Mouse (Mus musculus): ENCODE data around the gene Pip4k2b. TPM values are rescaled to one million over a fixed set of nuclear protein-coding genes. Genes with fewer than 3 reads are reported as not detected.

The Pip4k2b gene
- polyA plus RNA-seq, 1 experiment: 92.5 TPM

DNA sequence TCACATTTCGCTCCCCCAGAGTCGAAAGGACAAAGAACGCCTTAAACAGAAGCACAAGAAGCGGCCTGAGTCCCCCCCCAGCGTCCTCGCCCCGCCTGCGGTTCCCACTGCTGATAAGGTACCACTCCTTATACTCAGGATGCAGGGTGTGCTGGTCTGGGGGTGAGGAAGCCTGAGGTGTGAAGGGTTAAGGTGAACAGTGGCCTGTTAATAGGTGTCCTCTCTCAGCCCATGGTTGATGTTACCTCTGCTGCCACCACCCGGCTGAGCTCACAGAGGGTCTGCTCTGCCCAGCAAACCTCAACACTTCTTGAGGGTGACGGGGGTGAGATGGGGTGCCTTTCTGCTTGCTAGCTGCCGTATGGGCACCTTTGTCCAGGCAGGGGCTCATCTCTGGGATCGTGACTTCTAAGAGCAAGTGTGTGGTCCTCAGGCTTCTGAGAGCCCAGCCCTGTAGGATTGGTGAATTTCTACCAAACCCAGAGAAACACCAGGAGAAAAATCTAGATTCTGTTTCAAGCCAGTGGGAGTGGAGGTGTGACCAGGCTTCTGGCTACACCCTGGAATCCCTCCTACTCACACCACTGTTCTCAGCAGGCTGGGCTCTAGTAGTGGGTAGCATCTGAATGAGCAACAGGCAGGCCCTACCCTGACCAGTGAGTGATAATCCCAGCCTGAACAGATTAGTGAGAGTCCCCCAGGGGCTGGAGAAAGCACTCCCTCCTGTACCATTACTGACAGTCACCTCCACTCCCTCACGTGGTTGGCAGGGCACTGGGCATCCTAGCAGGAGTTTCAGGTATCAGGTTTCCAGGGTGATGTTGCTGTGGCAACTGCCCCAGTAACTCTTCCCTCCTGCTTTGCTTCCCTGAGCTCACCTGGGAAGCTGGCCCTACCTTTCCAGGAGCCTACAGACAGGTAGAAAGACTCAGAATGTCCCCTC, 74.0 kb downstream of the Pip4k2b start:
- TF ChIP-seq POLR2A (IDR thresholded peaks at IDR 0.05; ENCODE audit: borderline replicate concordance, extremely low read depth, insufficient read depth, insufficient read length, poor library complexity, severe bottlenecking): no peak
- TF ChIP-seq CTCF (IDR thresholded peaks at IDR 0.05; ENCODE audit: borderline replicate concordance, extremely low read depth, insufficient read depth, insufficient read length): no peak

GRCm38 (mm10) chr11:97669829-97670228, 74.7 kb downstream of the Pip4k2b start:
- peak; percentile 83 for DNase-seq (ENCODE audit: low read depth)
- no peak for TF ChIP-seq CTCF (IDR thresholded peaks at IDR 0.05; ENCODE audit: borderline replicate concordance, extremely low read depth, insufficient read depth, insufficient read length)
- TF ChIP-seq POLR2A (IDR thresholded peaks at IDR 0.05; ENCODE audit: borderline replicate concordance, extremely low read depth, insufficient read depth, insufficient read length, poor library complexity, severe bottlenecking): no peak

More for the DNA sequence above, 74.0 kb downstream of the Pip4k2b start:
- no peak for DNase-seq (ENCODE audit: low read depth)

GRCm38 (mm10) chr11:97669268-97669667, 75.2 kb downstream of the Pip4k2b start:
- no peak for TF ChIP-seq POLR2A (IDR thresholded peaks at IDR 0.05; ENCODE audit: borderline replicate concordance, extremely low read depth, insufficient read depth, insufficient read length, poor library complexity, severe bottlenecking)
- TF ChIP-seq CTCF (IDR thresholded peaks at IDR 0.05; ENCODE audit: borderline replicate concordance, extremely low read depth, insufficient read depth, insufficient read length): no peak
- peak; percentile 14 for DNase-seq (ENCODE audit: low read depth)

GRCm38 (mm10) chr11:97668160-97668559, 76.3 kb downstream of the Pip4k2b start:
- DNase-seq (ENCODE audit: low read depth): no peak
- TF ChIP-seq POLR2A (IDR thresholded peaks at IDR 0.05; ENCODE audit: borderline replicate concordance, extremely low read depth, insufficient read depth, insufficient read length, poor library complexity, severe bottlenecking) (no peak), CTCF (IDR thresholded peaks at IDR 0.05; ENCODE audit: borderline replicate concordance, extremely low read depth, insufficient read depth, insufficient read length) (no peak)

DNA sequence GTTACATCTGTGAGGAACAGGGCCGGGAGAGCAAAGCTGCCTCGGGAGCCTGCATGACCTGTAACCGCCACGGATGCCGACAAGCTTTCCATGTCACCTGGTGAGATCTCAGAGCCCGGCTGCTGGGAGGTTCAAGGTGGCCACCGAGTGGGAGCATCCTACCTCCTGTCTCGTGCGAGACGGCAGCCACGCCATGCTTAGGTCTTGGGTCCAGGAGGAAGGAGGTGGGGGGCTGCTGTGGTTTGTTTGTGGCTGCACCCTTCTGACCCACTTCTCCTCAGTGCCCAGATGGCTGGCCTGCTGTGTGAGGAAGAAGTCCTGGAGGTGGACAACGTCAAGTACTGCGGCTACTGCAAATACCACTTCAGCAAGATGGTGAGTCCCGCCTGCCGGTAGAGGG, 77.7 kb downstream of the Pip4k2b start:
- no peak for DNase-seq (ENCODE audit: low read depth)
- TF ChIP-seq POLR2A (IDR thresholded peaks at IDR 0.05; ENCODE audit: borderline replicate concordance, extremely low read depth, insufficient read depth, insufficient read length, poor library complexity, severe bottlenecking): no peak
- TF ChIP-seq CTCF (IDR thresholded peaks at IDR 0.05; ENCODE audit: borderline replicate concordance, extremely low read depth, insufficient read depth, insufficient read length): no peak

- DNase-seq (ENCODE audit: low read depth): no peak
- TF ChIP-seq POLR2A (IDR thresholded peaks at IDR 0.05; ENCODE audit: borderline replicate concordance, extremely low read depth, insufficient read depth, insufficient read length, poor library complexity, severe bottlenecking) (no peak), CTCF (IDR thresholded peaks at IDR 0.05; ENCODE audit: borderline replicate concordance, extremely low read depth, insufficient read depth, insufficient read length) (peak; percentile 25; the same call in 1 of the 2 replicates)
These were observed 78.3 kb downstream of the Pip4k2b start for GRCm38 (mm10) chr11:97666221-97666620.

DNA sequence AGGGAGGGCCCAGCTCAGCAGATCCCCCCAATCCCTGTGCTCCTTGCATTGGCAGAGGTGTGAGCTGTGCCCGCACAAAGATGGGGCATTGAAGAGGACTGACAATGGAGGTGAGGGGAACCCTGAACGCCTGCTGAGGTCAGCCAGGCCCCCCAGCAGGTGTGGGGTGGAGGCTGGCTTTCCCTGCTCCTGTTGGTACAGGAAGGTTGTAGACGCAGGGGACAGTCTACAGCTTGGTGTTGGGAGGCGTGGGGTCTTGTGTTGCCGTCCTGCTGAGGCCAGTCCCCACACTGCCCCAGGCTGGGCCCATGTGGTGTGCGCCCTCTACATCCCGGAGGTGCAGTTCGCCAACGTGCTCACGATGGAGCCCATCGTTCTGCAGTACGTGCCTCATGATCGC, 79.1 kb downstream of the Pip4k2b start:
- DNase-seq (ENCODE audit: low read depth): no peak
- TF ChIP-seq POLR2A (IDR thresholded peaks at IDR 0.05; ENCODE audit: borderline replicate concordance, extremely low read depth, insufficient read depth, insufficient read length, poor library complexity, severe bottlenecking): no peak
- TF ChIP-seq CTCF (IDR thresholded peaks at IDR 0.05; ENCODE audit: borderline replicate concordance, extremely low read depth, insufficient read depth, insufficient read length): no peak

Other genes with a start within 250 kb of the Pip4k2b start
- gene 4933428G20Rik, start 244.4 kb downstream of the Pip4k2b start, polyA plus RNA-seq (2012; rRNA removed): 0.12 and 0.21 TPM in 2 replicates
- 45.1 and 70.2 TPM in 2 replicates for gene Srcin1, start 168.5 kb downstream of the Pip4k2b start, polyA plus RNA-seq (2012; rRNA removed)
- gene Epop, start 115.0 kb downstream of the Pip4k2b start, polyA plus RNA-seq (2012; rRNA removed): 7.0 and 9.9 TPM in 2 replicates
- 40.8 and 49.6 TPM in 2 replicates for gene Mllt6, start 81.3 kb downstream of the Pip4k2b start, polyA plus RNA-seq (2012; rRNA removed)
- 13.1 and 13.5 TPM in 2 replicates for gene Cisd3, start 58.9 kb downstream of the Pip4k2b start, polyA plus RNA-seq (2012; rRNA removed)
- gene Pcgf2, start 44.2 kb downstream of the Pip4k2b start, polyA plus RNA-seq (2012; rRNA removed): 175 and 188 TPM in 2 replicates
- 356 and 525 TPM in 2 replicates for gene Psmb3, start 41.3 kb downstream of the Pip4k2b start, polyA plus RNA-seq (2012; rRNA removed)
- gene Cwc25, start 21.9 kb upstream of the Pip4k2b start, polyA plus RNA-seq (2012; rRNA removed): 19.7 and 21.2 TPM in 2 replicates
- gene 1700001P01Rik, start 31.2 kb upstream of the Pip4k2b start, polyA plus RNA-seq (2012; rRNA removed): 0.46 and 0.69 TPM in 2 replicates
- 396 and 444 TPM in 2 replicates for gene Rpl23, start 37.7 kb upstream of the Pip4k2b start, polyA plus RNA-seq (2012; rRNA removed)
- 91.7 and 139 TPM in 2 replicates for gene Lasp1, start 54.3 kb upstream of the Pip4k2b start, polyA plus RNA-seq (2012; rRNA removed)
- 26.7 and 27.3 TPM in 2 replicates for gene B230217C12Rik, start 96.1 kb upstream of the Pip4k2b start, polyA plus RNA-seq (2012; rRNA removed)
- 0.88 and 0.90 TPM in 2 replicates for gene Fbxo47, start 139.4 kb upstream of the Pip4k2b start, polyA plus RNA-seq (2012; rRNA removed)
- gene Plxdc1, start 241.7 kb upstream of the Pip4k2b start, polyA plus RNA-seq (2012; rRNA removed): 0.67 and 0.90 TPM in 2 replicates